Mouse (Mus musculus): Measurements from ENCODE around the gene Chrm3.
"Not testable (repeated sequence)": the region's sequence is repeated elsewhere in the genome, so short reads cannot be mapped to it uniquely, and the experiment has no call there.

DNA sequence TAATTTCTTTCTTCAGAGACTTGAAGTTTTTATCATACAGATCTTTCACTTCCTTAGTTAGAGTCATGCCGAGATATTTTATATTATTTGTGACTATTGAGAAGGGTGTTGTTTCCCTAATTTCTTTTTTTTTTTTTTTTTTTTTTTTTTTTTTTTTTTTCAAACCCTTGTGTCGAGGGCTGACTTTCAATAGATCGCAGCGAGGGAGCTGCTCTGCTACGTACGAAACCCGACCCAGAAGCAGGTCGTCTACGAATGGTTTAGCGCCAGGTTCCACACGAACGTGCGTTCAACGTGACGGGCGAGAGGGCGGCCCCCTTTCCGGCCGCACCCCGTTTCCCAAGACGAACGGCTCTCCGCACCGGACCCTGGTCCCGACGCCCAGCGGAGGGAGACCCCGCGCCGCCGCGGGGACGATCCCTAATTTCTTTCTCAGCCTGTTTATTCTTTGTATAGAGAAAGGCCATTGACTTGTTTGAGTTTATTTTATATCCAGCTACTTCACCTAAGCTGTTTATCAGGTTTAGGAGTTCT is 526.4 kb downstream of the Chrm3 start:
- TF ChIP-seq USF1 (IDR thresholded peaks at IDR 0.05; ENCODE audit: low read depth); POLR2AphosphoS2 (IDR thresholded peaks at IDR 0.05; ENCODE audit: insufficient read length, low read depth); POLR2A (IDR thresholded peaks at IDR 0.05; ENCODE audit: insufficient read length, low read depth); REST (IDR thresholded peaks at IDR 0.05; ENCODE audit: insufficient read depth, insufficient read length); SRF (IDR thresholded peaks at IDR 0.05; ENCODE audit: control insufficient read depth, insufficient read length, low read depth); MYOG (IDR thresholded peaks at IDR 0.05; ENCODE audit: control insufficient read depth in 1 of 3, insufficient read depth in 1 of 3, insufficient read length in 2 of 3, low read depth in 2 of 3); MAX (IDR thresholded peaks at IDR 0.05; ENCODE audit: low read depth): not testable (repeated sequence)
- TF ChIP-seq CEBPB (IDR thresholded peaks at IDR 0.05; ENCODE audit: insufficient read depth, poor library complexity, severe bottlenecking), result 0 out of 2 replicates have a peak, but pooled peaks have one; percentile 26

All from myocyte (in vitro differentiated cells).